Mouse (Mus musculus): Measurements from ENCODE around the gene Slc39a10. TPM values are rescaled to one million over a fixed set of nuclear protein-coding genes. Genes with fewer than 3 reads are reported as not detected.

Gene Slc39a10
- total RNA-seq, 1 experiment = 71.5 TPM

- no peak overlapping the region for H3K27ac ChIP-seq (ENCODE audit: insufficient read depth, low read depth, low read length, poor library complexity, severe bottlenecking)
- no peaks in the 10 kb centered on the region for H3K36me3 ChIP-seq (ENCODE audit: control insufficient read depth, insufficient read depth, low read length, poor library complexity, severe bottlenecking)
- in situ Hi-C loops (cut with MboI; ENCODE audit: low sequenced_read_pairs in 2 of 2, unreplicated experiment in 2 of 2) = no loop called here
- H3K4me1 ChIP-seq (ENCODE audit: control insufficient read depth in 2 of 2, insufficient read depth in 2 of 2, low read length in 2 of 2, poor library complexity in 1 of 2) = peaks cover 0 to 3% of the 10 kb centered on the region in 2 experiments; a peak in 1 of 4 replicates
- DNase-seq (ENCODE audit: low read depth, low spot score) = no peak
- no peak for TF ChIP-seq ZC3H11A (IDR thresholded peaks at IDR 0.05; ENCODE audit: borderline replicate concordance, low read depth, low read length)
- TF ChIP-seq CHD2 (IDR thresholded peaks at IDR 0.05; ENCODE audit: low read depth, low read length) = no peak
- no peak for TF ChIP-seq HCFC1 (IDR thresholded peaks at IDR 0.05; ENCODE audit: borderline replicate concordance, insufficient read depth, low read length)
- TF ChIP-seq MAFK (IDR thresholded peaks at IDR 0.05; ENCODE audit: insufficient read depth, low read depth, low read length) = no peak
- TF ChIP-seq ZNF384 (IDR thresholded peaks at IDR 0.05; ENCODE audit: low read depth, low read length) = no peak
- no peaks in the 10 kb centered on the region for H3K9me3 ChIP-seq (ENCODE audit: control insufficient read depth, insufficient read depth, low read depth, low read length)
- no peak overlapping the region for H3K4me3 ChIP-seq (ENCODE audit: insufficient read depth in 1 of 2, low read depth in 1 of 2, low read length in 2 of 2, poor library complexity in 1 of 2, severe bottlenecking in 1 of 2)
- no peak overlapping the region for H3K9ac ChIP-seq (ENCODE audit: insufficient read depth, low read depth, low read length, poor library complexity, severe bottlenecking)
Observed at GRCm38 (mm10) chr1:46887908-46888307, 4.7 kb downstream of the Slc39a10 start.

DNA sequence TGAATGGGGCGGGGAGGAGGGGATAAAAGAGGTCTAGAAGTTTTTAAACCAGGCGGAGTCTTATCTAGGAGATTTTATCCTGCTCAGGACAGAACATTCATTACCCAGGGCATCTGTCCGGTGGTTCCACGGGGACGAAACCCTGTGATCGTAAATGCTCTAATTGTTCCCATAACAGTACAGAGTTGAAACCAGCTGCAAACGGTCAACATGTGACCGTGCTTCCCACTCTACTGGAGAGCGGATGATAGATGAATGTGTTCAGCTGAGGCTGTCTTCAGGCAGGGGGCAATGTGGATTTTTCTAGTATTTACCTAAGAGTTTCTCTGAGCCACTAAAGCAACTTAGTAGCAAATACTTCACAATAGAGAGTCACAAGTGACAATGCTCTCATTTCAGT is 6.6 kb downstream of the Slc39a10 start:
- no peaks in the 10 kb centered on the region for H3K9me3 ChIP-seq (ENCODE audit: control insufficient read depth, insufficient read depth, low read depth, low read length)
- no peak overlapping the region for H3K9ac ChIP-seq (ENCODE audit: insufficient read depth, low read depth, low read length, poor library complexity, severe bottlenecking)
- H3K27ac ChIP-seq (ENCODE audit: insufficient read depth, low read depth, low read length, poor library complexity, severe bottlenecking) = no peak overlapping the region
- peaks cover 0 to 3% of the 10 kb centered on the region in 2 experiments; a peak in 1 of 4 replicates for H3K4me1 ChIP-seq (ENCODE audit: control insufficient read depth in 2 of 2, insufficient read depth in 2 of 2, low read length in 2 of 2, poor library complexity in 1 of 2)
- DNase-seq (ENCODE audit: low read depth, low spot score) = no peak
- TF ChIP-seq ZC3H11A (IDR thresholded peaks at IDR 0.05; ENCODE audit: borderline replicate concordance, low read depth, low read length) (no peak), CHD2 (IDR thresholded peaks at IDR 0.05; ENCODE audit: low read depth, low read length) (no peak), ZNF384 (IDR thresholded peaks at IDR 0.05; ENCODE audit: low read depth, low read length) (no peak), MAFK (IDR thresholded peaks at IDR 0.05; ENCODE audit: insufficient read depth, low read depth, low read length) (no peak), HCFC1 (IDR thresholded peaks at IDR 0.05; ENCODE audit: borderline replicate concordance, insufficient read depth, low read length) (no peak)
- no peaks in the 10 kb centered on the region for H3K36me3 ChIP-seq (ENCODE audit: control insufficient read depth, insufficient read depth, low read length, poor library complexity, severe bottlenecking)
- no peak overlapping the region for H3K4me3 ChIP-seq (ENCODE audit: insufficient read depth in 1 of 2, low read depth in 1 of 2, low read length in 2 of 2, poor library complexity in 1 of 2, severe bottlenecking in 1 of 2)
- in situ Hi-C loops (cut with MboI; ENCODE audit: low sequenced_read_pairs in 2 of 2, unreplicated experiment in 2 of 2) = no loop called here

- DNase-seq (ENCODE audit: low read depth, low spot score) = no peak
- no peak overlapping the region for H3K27ac ChIP-seq (ENCODE audit: insufficient read depth, low read depth, low read length, poor library complexity, severe bottlenecking)
- H3K9ac ChIP-seq (ENCODE audit: insufficient read depth, low read depth, low read length, poor library complexity, severe bottlenecking) = no peak overlapping the region
- H3K9me3 ChIP-seq (ENCODE audit: control insufficient read depth, insufficient read depth, low read depth, low read length) = no peaks in the 10 kb centered on the region
- H3K36me3 ChIP-seq (ENCODE audit: control insufficient read depth, insufficient read depth, low read length, poor library complexity, severe bottlenecking) = no peaks in the 10 kb centered on the region
- H3K4me1 ChIP-seq (ENCODE audit: control insufficient read depth in 2 of 2, insufficient read depth in 2 of 2, low read length in 2 of 2, poor library complexity in 1 of 2) = peaks cover 0 to 2% of the 10 kb centered on the region in 2 experiments; a peak in 1 of 4 replicates
- no peak overlapping the region for H3K4me3 ChIP-seq (ENCODE audit: insufficient read depth in 1 of 2, low read depth in 1 of 2, low read length in 2 of 2, poor library complexity in 1 of 2, severe bottlenecking in 1 of 2)
- TF ChIP-seq CHD2 (IDR thresholded peaks at IDR 0.05; ENCODE audit: low read depth, low read length) = no peak
- TF ChIP-seq ZNF384 (IDR thresholded peaks at IDR 0.05; ENCODE audit: low read depth, low read length) = no peak
- no peak for TF ChIP-seq MAFK (IDR thresholded peaks at IDR 0.05; ENCODE audit: insufficient read depth, low read depth, low read length)
- no peak for TF ChIP-seq ZC3H11A (IDR thresholded peaks at IDR 0.05; ENCODE audit: borderline replicate concordance, low read depth, low read length)
- no peak for TF ChIP-seq HCFC1 (IDR thresholded peaks at IDR 0.05; ENCODE audit: borderline replicate concordance, insufficient read depth, low read length)
- in situ Hi-C loops (cut with MboI; ENCODE audit: low sequenced_read_pairs in 2 of 2, unreplicated experiment in 2 of 2) = no loop called here
Observed at GRCm38 (mm10) chr1:46885231-46885630, 7.4 kb downstream of the Slc39a10 start.

- no peak for TF ChIP-seq ZC3H11A (IDR thresholded peaks at IDR 0.05; ENCODE audit: borderline replicate concordance, low read depth, low read length)
- no peak for TF ChIP-seq CHD2 (IDR thresholded peaks at IDR 0.05; ENCODE audit: low read depth, low read length)
- TF ChIP-seq HCFC1 (IDR thresholded peaks at IDR 0.05; ENCODE audit: borderline replicate concordance, insufficient read depth, low read length) = no peak
- no peak for TF ChIP-seq ZNF384 (IDR thresholded peaks at IDR 0.05; ENCODE audit: low read depth, low read length)
- TF ChIP-seq MAFK (IDR thresholded peaks at IDR 0.05; ENCODE audit: insufficient read depth, low read depth, low read length) = no peak
- in situ Hi-C loops (cut with MboI; ENCODE audit: low sequenced_read_pairs in 2 of 2, unreplicated experiment in 2 of 2) = no loop called here
- Histone ChIP-seq H3K4me1 (ENCODE audit: control insufficient read depth in 2 of 2, insufficient read depth in 2 of 2, low read length in 2 of 2, poor library complexity in 1 of 2) (no peaks in the 10 kb centered on the region), H3K27ac (ENCODE audit: insufficient read depth, low read depth, low read length, poor library complexity, severe bottlenecking) (no peak overlapping the region), H3K9me3 (ENCODE audit: control insufficient read depth, insufficient read depth, low read depth, low read length) (no peaks in the 10 kb centered on the region), H3K36me3 (ENCODE audit: control insufficient read depth, insufficient read depth, low read length, poor library complexity, severe bottlenecking) (no peaks in the 10 kb centered on the region), H3K9ac (ENCODE audit: insufficient read depth, low read depth, low read length, poor library complexity, severe bottlenecking) (no peak overlapping the region), H3K4me3 (ENCODE audit: insufficient read depth in 1 of 2, low read depth in 1 of 2, low read length in 2 of 2, poor library complexity in 1 of 2, severe bottlenecking in 1 of 2) (no peak overlapping the region)
- DNase-seq (ENCODE audit: low read depth, low spot score) = no peak
Observed at GRCm38 (mm10) chr1:46879951-46880350, 12.7 kb downstream of the Slc39a10 start.

DNA sequence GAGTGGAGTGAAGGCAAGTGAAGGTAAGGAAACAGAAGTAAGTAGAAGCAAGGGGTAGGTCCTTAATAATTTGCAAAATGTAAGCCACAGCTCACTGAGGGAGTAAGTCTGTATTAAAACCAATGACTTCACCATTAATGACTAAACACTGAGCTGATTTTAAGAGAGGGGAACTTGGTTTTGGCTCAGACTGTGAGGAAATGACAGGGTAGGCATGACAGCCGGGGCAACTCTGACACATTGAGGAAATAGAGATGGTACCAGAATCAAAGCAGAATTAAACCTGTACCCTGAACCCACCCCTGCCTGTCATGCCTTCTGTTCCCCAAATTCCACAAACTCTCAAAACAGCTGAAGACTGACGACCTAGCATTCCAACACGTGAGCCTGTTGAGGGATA is 18.9 kb downstream of the Slc39a10 start:
- no peak overlapping the region for H3K9ac ChIP-seq (ENCODE audit: insufficient read depth, low read depth, low read length, poor library complexity, severe bottlenecking)
- DNase-seq (ENCODE audit: low read depth, low spot score) = no peak
- no peaks in the 10 kb centered on the region for H3K4me1 ChIP-seq (ENCODE audit: control insufficient read depth in 2 of 2, insufficient read depth in 2 of 2, low read length in 2 of 2, poor library complexity in 1 of 2)
- TF ChIP-seq MAFK (IDR thresholded peaks at IDR 0.05; ENCODE audit: insufficient read depth, low read depth, low read length) (no peak), HCFC1 (IDR thresholded peaks at IDR 0.05; ENCODE audit: borderline replicate concordance, insufficient read depth, low read length) (no peak), CHD2 (IDR thresholded peaks at IDR 0.05; ENCODE audit: low read depth, low read length) (no peak)
- H3K27ac ChIP-seq (ENCODE audit: insufficient read depth, low read depth, low read length, poor library complexity, severe bottlenecking) = no peak overlapping the region
- H3K36me3 ChIP-seq (ENCODE audit: control insufficient read depth, insufficient read depth, low read length, poor library complexity, severe bottlenecking) = no peaks in the 10 kb centered on the region
- H3K4me3 ChIP-seq (ENCODE audit: insufficient read depth in 1 of 2, low read depth in 1 of 2, low read length in 2 of 2, poor library complexity in 1 of 2, severe bottlenecking in 1 of 2) = no peak overlapping the region
- in situ Hi-C loops (cut with MboI; ENCODE audit: low sequenced_read_pairs in 2 of 2, unreplicated experiment in 2 of 2) = no loop called here
- no peaks in the 10 kb centered on the region for H3K9me3 ChIP-seq (ENCODE audit: control insufficient read depth, insufficient read depth, low read depth, low read length)
